Mouse (Mus musculus) ES-Bruce4 (cell line): ENCODE data around the gene Nkx2-5. TPM values are rescaled to one million over a fixed set of nuclear protein-coding genes. Genes with fewer than 3 reads are reported as not detected.
A peak's percentile ranks its signal among the peaks of the same experiment; 100 is the strongest.

Source experiments
- H3K27ac ChIP-seq: 2 replicates; pipeline ENCODE4 v1.5.1; 2012; ENCODE audit warnings: low read length, inconsistent platforms; ENCODE audit not compliant: insufficient read depth
- H3K27me3 ChIP-seq: 2 replicates; pipeline ENCODE4 v1.6.1; 2012; ENCODE audit warnings: mild to moderate bottlenecking, low read length, inconsistent platforms; ENCODE audit not compliant: control insufficient read depth, poor library complexity, insufficient read depth, severe bottlenecking
- H3K36me3 ChIP-seq: 2 replicates; pipeline ENCODE4 v1.6.1; 2012; ENCODE audit warnings: inconsistent platforms, mild to moderate bottlenecking, low read length, moderate library complexity; ENCODE audit not compliant: control insufficient read depth, poor library complexity, insufficient read depth, severe bottlenecking
- H3K4me1 ChIP-seq: one replicate; pipeline ENCODE4 v1.8.1; 2011; ENCODE audit warnings: low read length; ENCODE audit not compliant: control insufficient read depth, insufficient read depth
- H3K4me3 ChIP-seq: 2 replicates; pipeline ENCODE4 v1.5.1; 2011; ENCODE audit warnings: low read depth, mild to moderate bottlenecking, low read length
- H3K9ac ChIP-seq: 2 replicates; pipeline ENCODE4 v1.6.1; 2012; ENCODE audit warnings: low read depth, mild to moderate bottlenecking, inconsistent platforms; ENCODE audit not compliant: poor library complexity, severe bottlenecking
- H3K9me3 ChIP-seq: replicated peaks from 2 replicates; pipeline ENCODE4 v1.6.1; 2012; ENCODE audit warnings: mild to moderate bottlenecking, low read length, inconsistent platforms; ENCODE audit not compliant: control insufficient read depth, poor library complexity, insufficient read depth, severe bottlenecking
- CTCF ChIP-seq: IDR thresholded peaks from one replicate; pipeline ENCODE4 v1.8.1; 2011; ENCODE audit warnings: low read depth, low read length
- EP300 ChIP-seq: IDR thresholded peaks from 2 replicates; pipeline ENCODE4 v1.6.1; 2011; ENCODE audit warnings: low read depth, low read length; ENCODE audit not compliant: insufficient read depth
- POLR2A ChIP-seq: IDR thresholded peaks from one replicate; pipeline ENCODE4 v1.8.1; 2011; ENCODE audit warnings: low read length; ENCODE audit not compliant: insufficient read depth
- polyA plus RNA-seq: library from polyadenylated mRNA; stranded (reverse); fragments of >200 nt; gene quantifications from 2 replicates; pipeline ENCODE4 v1.2.4, GENCODE M21; 2011; ENCODE audit warnings: low read depth; ENCODE audit not compliant: missing spikeins, insufficient read depth, insufficient read length

Gene Nkx2-5
- polyA plus RNA-seq, 1 experiment: not detected

DNA sequence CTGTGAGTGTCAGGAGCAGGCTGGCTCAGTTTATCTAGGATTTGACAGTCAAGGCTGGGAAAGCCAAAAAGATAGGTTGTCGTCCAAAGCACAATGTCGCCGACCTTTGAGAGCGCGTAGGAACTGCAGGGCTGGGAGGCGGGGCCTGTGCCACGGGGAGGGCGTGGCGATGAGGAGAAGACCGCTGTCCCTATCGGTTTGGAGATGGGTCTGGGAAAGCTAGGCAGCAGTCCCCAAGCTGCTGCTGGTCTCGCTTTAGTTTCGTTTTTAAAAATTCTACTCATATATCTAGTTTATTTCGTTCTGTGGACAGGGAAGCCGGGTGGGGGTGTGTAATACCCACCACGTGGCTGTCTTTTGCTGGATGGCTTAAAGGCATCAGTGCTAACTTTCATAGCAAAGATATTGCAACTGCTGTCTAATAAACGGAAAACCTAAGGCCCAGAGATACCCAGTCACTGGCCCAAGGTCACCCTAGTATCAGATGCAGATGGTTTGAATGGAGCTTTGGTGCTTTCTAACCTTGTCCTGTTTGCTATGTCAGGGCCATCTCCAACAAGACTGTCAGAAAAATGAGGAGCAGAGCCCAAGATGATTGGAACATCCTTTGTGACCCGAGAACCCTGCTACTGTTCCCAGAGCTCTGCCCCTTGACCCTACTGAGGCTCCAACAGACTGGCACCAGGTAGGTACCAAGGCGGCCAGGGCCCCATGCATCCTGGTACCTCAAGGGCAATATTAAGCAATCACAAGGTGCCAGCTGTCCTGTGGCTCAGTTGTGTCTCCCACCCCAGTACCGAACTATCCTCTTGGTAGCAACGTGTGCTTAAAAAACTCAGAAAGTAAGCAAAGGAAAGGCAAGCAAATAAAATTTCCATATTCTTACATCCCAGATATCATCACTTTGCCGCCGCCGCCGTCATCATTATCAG is 40.5 kb upstream of the Nkx2-5 start:
- no peak for TF ChIP-seq EP300
- peak; percentile 71 for TF ChIP-seq CTCF
- no peak for TF ChIP-seq POLR2A
- Histone ChIP-seq H3K36me3 (no peaks in the 10 kb centered on the region), H3K27ac (no peak overlapping the region), H3K9me3 (peaks cover 6% of the 10 kb centered on the region; the same call in 1 of the 2 replicates), H3K27me3 (no peaks in the 10 kb centered on the region), H3K4me3 (no peak overlapping the region), H3K4me1 (no peaks in the 10 kb centered on the region), H3K9ac (no peak overlapping the region)

DNA sequence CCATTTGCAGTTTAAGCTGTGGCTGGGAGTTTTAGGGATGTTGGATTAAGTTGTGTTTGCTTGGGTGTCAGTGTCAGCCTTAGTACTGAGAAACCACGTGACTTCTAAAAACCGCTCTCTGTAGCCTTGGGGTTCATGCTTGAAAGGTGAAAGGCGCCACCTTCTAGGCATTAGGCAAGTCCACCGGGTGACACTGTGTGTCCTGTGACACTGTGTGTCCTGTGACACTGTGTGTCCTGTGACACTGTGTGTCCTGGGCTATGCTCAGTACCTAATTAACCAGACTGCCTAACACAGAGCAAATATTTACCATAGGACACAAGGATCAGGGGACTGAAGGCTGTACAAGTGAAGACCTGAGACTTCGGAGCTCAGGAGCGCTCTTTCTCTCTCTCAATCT is 38.8 kb upstream of the Nkx2-5 start:
- no peak overlapping the region for H3K27ac ChIP-seq
- no peak overlapping the region for H3K4me3 ChIP-seq
- peaks cover 6% of the 10 kb centered on the region; the same call in 1 of the 2 replicates for H3K9me3 ChIP-seq
- no peaks in the 10 kb centered on the region for H3K4me1 ChIP-seq
- no peaks in the 10 kb centered on the region for H3K36me3 ChIP-seq
- H3K9ac ChIP-seq: no peak overlapping the region
- TF ChIP-seq EP300 (no peak), POLR2A (no peak), CTCF (no peak)
- H3K27me3 ChIP-seq: no peaks in the 10 kb centered on the region

DNA sequence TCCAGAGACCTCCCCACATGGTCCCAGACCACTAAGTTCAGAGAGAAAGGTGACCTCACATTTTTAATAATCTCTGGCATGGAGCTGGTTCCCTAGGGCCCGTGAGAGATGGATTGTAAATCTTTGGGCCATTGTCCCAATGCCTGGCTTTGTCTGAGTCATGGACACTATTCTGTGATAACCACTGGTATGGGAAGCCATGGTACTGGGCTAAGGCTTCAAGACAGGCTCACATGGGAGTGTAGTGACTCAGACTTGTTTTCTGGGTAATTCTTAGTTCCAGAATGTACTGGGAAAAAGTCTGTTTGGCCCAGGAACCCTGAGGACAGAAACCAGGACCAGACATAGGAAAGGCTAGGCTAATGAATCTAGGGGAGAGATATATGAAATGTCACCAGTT is 37.9 kb upstream of the Nkx2-5 start:
- TF ChIP-seq POLR2A (no peak), CTCF (no peak), EP300 (no peak)
- Histone ChIP-seq H3K27me3 (no peaks in the 10 kb centered on the region), H3K9ac (no peak overlapping the region), H3K4me1 (no peaks in the 10 kb centered on the region), H3K4me3 (no peak overlapping the region), H3K36me3 (no peaks in the 10 kb centered on the region), H3K9me3 (peaks cover 6% of the 10 kb centered on the region; the same call in 1 of the 2 replicates), H3K27ac (no peak overlapping the region)

DNA sequence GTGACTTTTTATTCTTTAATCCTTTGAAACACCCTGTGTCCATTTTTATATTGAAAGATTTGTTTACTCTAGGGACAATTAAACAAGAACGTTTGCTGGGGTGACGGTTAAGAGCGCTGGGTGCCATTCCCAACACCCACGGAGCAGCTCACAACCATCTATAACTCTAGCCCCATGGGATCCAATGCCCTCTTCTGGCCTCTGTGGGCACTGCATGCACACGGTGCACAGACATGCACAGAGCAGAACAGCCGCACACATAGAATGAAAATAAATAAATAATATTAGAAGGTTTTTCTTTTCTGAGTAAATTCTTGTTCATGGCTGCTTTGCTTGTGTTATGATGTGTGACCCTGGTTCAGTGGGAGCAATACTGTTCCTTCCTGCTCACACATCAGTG is 34.4 kb upstream of the Nkx2-5 start:
- TF ChIP-seq CTCF: peak; percentile 59
- no peak for TF ChIP-seq EP300
- peaks cover 6% of the 10 kb centered on the region; the same call in 1 of the 2 replicates for H3K9me3 ChIP-seq
- no peak overlapping the region for H3K4me3 ChIP-seq
- H3K36me3 ChIP-seq: no peaks in the 10 kb centered on the region
- H3K27ac ChIP-seq: no peak overlapping the region
- H3K4me1 ChIP-seq: no peaks in the 10 kb centered on the region
- H3K27me3 ChIP-seq: no peaks in the 10 kb centered on the region
- no peak overlapping the region for H3K9ac ChIP-seq

DNA sequence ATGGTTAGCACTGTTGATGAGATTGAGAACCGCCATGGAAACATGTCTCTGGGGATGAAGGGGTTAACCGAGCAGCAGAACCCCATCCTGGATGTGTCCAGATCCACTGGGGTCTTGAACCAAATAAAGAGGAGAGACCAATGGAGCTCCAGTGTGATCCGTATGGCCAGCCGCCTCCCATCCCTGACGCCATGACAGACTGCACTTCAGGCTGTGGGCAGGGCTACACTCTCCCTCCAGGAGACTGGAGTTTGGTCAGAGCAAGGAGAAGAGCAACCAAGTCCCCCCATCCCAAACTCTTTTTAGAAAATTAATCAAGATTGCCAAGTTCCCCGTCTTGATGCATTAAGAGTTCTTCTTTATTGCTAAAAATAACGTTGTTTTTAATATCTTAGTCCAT is 33.1 kb upstream of the Nkx2-5 start:
- Histone ChIP-seq H3K4me3 (no peak overlapping the region), H3K4me1 (no peaks in the 10 kb centered on the region), H3K27ac (no peak overlapping the region), H3K36me3 (no peaks in the 10 kb centered on the region), H3K9ac (no peak overlapping the region), H3K27me3 (no peaks in the 10 kb centered on the region), H3K9me3 (peaks cover 6% of the 10 kb centered on the region; the same call in 1 of the 2 replicates)
- TF ChIP-seq POLR2A (no peak), CTCF (no peak), EP300 (no peak)

DNA sequence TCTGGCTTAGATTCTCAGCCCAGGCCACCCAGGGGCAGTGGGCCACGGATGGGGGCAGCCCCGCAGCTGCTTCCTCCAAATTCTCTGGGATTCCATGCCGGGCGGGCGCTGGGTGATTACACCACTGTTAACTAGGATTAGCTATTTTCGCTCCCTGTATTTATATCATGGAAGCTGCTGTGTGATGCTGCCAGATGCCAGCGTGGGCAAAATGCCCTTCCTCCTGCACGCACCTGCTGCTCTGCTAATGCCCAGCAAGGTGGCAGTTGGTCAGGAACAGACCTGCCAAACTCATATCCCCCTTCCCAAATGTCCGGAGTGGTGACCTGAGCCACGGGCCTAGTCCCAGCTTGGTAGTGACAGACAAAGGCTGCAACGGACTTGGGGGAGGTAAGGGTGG is 29.7 kb upstream of the Nkx2-5 start:
- H3K9ac ChIP-seq: no peak overlapping the region
- no peak for TF ChIP-seq CTCF
- no peak for TF ChIP-seq POLR2A
- no peak for TF ChIP-seq EP300
- no peaks in the 10 kb centered on the region for H3K27me3 ChIP-seq
- H3K4me3 ChIP-seq: no peak overlapping the region
- no peaks in the 10 kb centered on the region for H3K4me1 ChIP-seq
- no peaks in the 10 kb centered on the region for H3K9me3 ChIP-seq
- H3K27ac ChIP-seq: no peak overlapping the region
- H3K36me3 ChIP-seq: no peaks in the 10 kb centered on the region
